Mouse (Mus musculus): ENCODE measurements at regions not wholly inside any gene's neighbourhood (a gene's known extent, or its start where the extent isn't known, plus 50 kb on each side); places are given as distances from the start of the nearest gene placed in this dataset.
A peak's percentile ranks its signal among the peaks of the same experiment; 100 is the strongest.

DNA sequence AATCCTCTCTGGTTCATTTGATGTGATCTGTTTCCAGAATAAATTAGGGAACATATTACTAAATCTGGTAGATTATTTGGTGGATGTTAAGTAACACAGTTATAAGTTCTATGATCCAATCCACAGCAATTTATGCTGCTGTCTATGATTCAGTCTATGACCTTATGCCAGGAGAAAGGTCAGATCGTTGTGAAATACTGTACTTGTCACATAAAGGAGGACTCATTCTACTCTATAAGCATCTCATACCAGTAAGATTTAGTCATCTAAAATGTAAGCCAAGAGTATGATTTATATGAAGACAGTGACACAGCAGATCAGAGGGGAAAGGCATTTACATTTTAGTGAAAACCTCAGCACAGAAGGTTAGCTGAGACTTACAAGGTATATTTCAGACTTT, 1677.5 kb upstream of the Pcdh10 start:
- DNase-seq (ENCODE audit: low spot score) = no peak

DNA sequence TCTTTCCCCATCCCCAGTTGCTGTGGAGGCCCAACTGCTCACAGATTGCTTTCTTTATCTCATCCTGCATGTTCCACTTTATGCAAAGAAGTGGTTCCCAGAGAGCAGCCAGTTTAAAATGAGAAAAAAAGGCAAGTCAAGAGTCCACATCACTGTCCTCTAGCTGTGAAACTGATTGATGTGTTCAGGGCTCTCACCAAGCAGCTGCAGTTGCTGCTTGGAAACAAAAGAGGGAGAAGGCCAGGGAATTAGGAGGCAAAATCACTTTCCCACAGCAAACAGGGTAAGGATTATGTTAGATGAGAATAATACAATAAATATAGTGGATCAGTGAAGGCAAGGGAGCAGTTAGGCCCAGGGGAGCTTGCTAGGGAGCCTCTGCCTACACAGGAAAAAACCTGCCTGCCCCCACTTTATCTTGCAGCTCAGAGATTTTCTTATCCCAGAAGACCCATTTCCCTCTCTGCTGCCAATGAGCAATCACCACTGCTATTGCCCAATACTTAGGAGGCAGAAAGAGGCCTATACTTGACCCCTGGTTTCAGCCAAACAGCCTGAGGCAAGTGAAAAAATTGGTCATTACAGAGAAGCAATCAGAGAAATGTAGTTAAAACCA, 1658.3 kb upstream of the Pcdh10 start:
- DNase-seq (ENCODE audit: low spot score) = peak; percentile 17
